Mouse (Mus musculus) lung, postnatal 0 days (tissue): Measurements from ENCODE around the gene Ttc24. TPM values are rescaled to one million over a fixed set of nuclear protein-coding genes. Genes with fewer than 3 reads are reported as not detected.

Source experiments
- ATAC-seq: fragments of 200-750 bp; cut with Nextera tagmentation; 2 replicates; pipeline ENCODE4 v1.8.0; 2017; ENCODE audit warnings: moderate library complexity
- DNase-seq: peaks from one replicate; pipeline ENCODE4 v3.0.0-alpha.2; 2016; ENCODE audit warnings: low spot score
- H3K27ac ChIP-seq: fragments of 300-500 bp; sonication (generic); 2 replicates; pipeline ENCODE4 v1.5.1; 2014; ENCODE audit warnings: antibody characterized with exemption, mild to moderate bottlenecking, low read length, mixed read lengths
- H3K27me3 ChIP-seq: fragments of 300-500 bp; sonication (generic); replicated peaks from 2 replicates; pipeline ENCODE4 v1.6.1; 2014; ENCODE audit warnings: low read length, mixed read lengths; ENCODE audit not compliant: insufficient read depth
- H3K36me3 ChIP-seq: fragments of 300-500 bp; sonication (generic); 2 replicates; pipeline ENCODE4 v1.6.1; 2014; ENCODE audit warnings: low read length, mixed read lengths; ENCODE audit not compliant: insufficient read depth
- H3K4me1 ChIP-seq: fragments of 300-500 bp; sonication (generic); 2 replicates; pipeline ENCODE4 v1.6.1; 2014; ENCODE audit warnings: antibody characterized with exemption, low read depth, low read length, mixed read lengths; ENCODE audit not compliant: insufficient read depth
- H3K4me2 ChIP-seq: fragments of 300-500 bp; sonication (generic); replicated peaks from 2 replicates; pipeline ENCODE4 v1.6.1; 2014; ENCODE audit warnings: low read depth, mild to moderate bottlenecking, low read length, moderate library complexity, mixed read lengths
- H3K4me3 ChIP-seq: fragments of 300-500 bp; sonication (generic); 2 replicates; pipeline ENCODE4 v1.5.1; 2014; ENCODE audit warnings: low read depth, low read length
- H3K9ac ChIP-seq: fragments of 300-500 bp; sonication (generic); replicated peaks from 2 replicates; pipeline ENCODE4 v1.6.1; 2014; ENCODE audit warnings: low read depth, mild to moderate bottlenecking
- H3K9me3 ChIP-seq: fragments of 300-500 bp; sonication (generic); 2 replicates; pipeline ENCODE4 v1.6.1; 2016; ENCODE audit warnings: low read length, mixed read lengths
- CTCF ChIP-seq: IDR thresholded peaks from 2 replicates; pipeline ENCODE4 v1.5.1; 2016; ENCODE audit warnings: antibody characterized with exemption, mild to moderate bottlenecking
- EP300 ChIP-seq: IDR thresholded peaks from 2 replicates; pipeline ENCODE4 v1.6.1; 2016; ENCODE audit warnings: antibody characterized with exemption, mild to moderate bottlenecking, control low read depth
- WGBS: fragments of 180-500 bp; shearing (Covaris S2); extraction: QIAGEN DNeasy Blood & Tissue Kit; methylation state at CpG from one replicate; pipeline ENCODE4 v1.1.7; 2014; 5-methylcytosine and 5-hydroxymethylcytosine counted together
- polyA plus RNA-seq: library from polyadenylated mRNA; unstranded; fragments of >200 nt; fragmentation: Nextera tagmentation; extraction: Ambion mirVana; gene quantifications from 2 replicates; pipeline ENCODE4 v1.2.1, GENCODE M21; 2015

Ttc24 gene
- polyA plus RNA-seq, 1 experiment from 2014 or later: not detected

DNA sequence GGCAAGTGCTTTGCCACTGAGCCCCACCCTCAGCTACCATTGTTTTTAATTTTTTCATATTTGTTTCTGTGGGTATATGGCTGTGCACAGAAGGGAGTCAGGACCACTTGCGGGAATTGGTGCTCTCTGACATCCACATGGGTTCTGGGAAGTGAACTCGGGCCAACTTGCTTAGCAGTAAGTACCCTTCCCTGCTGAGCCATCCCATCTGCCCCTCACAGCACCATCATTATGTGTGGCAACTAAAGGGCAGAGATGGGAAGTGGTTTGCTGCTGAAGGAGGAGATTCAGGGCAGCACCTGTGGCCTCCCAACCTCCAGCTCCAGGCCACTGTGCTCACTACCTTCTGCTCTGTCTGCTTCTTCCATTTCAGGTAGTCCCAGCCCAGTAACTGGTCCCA, 4.5 kb downstream of the Ttc24 start:
- H3K9me3 ChIP-seq: no peaks in the 10 kb centered on the region
- no peak overlapping the region for H3K4me3 ChIP-seq
- DNase-seq: no peak
- no peak for TF ChIP-seq EP300
- TF ChIP-seq CTCF: no peak
- no peak overlapping the region for H3K4me2 ChIP-seq
- H3K27ac ChIP-seq: no peak overlapping the region
- no peak for ATAC-seq
- 58% methylated on average over 2 of the region's 2 CpGs for WGBS
- H3K27me3 ChIP-seq: no peaks in the 10 kb centered on the region
- no peak overlapping the region for H3K9ac ChIP-seq
- no peaks in the 10 kb centered on the region for H3K4me1 ChIP-seq
- no peaks in the 10 kb centered on the region for H3K36me3 ChIP-seq

DNA sequence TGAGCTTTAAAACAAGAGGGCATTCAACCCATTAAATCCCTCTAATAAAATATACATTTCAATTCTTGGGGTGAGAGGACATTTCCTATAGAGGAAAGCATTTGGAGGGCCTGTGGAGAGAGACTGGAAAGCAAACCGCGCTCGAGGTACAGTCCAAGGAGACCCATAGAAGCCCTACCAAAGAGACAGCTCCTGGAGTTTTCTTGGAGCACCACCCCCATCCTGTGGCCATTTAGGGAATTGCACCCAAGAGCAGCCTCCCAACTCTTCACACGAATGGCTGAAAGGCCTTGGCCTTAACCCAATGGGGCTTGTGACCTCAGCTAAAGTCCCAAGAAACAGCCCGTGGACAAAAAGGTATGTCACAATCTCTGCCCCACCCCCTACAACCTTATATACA, 6.3 kb downstream of the Ttc24 start:
- H3K27ac ChIP-seq: no peak overlapping the region
- no peaks in the 10 kb centered on the region for H3K36me3 ChIP-seq
- TF ChIP-seq EP300 (no peak), CTCF (peak; percentile 97)
- ATAC-seq: peak; percentile 70
- peak; percentile 84 for DNase-seq
- H3K9ac ChIP-seq: no peak overlapping the region
- H3K27me3 ChIP-seq: no peaks in the 10 kb centered on the region
- H3K4me3 ChIP-seq: no peak overlapping the region
- WGBS: 2% methylated on average over 5 of the region's 5 CpGs
- H3K4me2 ChIP-seq: no peak overlapping the region
- H3K9me3 ChIP-seq: no peaks in the 10 kb centered on the region
- no peaks in the 10 kb centered on the region for H3K4me1 ChIP-seq

DNA sequence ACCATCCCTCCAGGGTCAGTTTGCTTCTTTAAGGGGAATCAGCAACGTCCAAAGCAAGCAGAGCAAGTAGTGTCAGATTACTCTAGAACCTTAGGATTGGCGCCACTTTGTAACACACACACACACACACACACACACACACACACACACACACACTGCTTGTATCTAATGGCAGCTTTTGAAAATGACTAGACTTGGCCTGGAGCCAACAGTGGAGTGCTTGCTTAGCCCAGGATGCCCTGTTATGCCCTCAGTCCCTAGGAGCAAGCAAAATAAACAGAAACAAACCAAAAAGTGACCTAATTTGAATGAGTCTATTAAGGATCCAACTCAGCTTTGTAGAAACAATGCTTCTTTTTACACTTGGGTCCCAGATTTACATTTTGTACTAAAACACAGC, 9.7 kb downstream of the Ttc24 start:
- 8% methylated on average over 2 of the region's 2 CpGs for WGBS
- Histone ChIP-seq H3K4me3 (no peak overlapping the region), H3K9ac (no peak overlapping the region), H3K4me2 (no peak overlapping the region), H3K4me1 (no peaks in the 10 kb centered on the region), H3K27me3 (no peaks in the 10 kb centered on the region), H3K36me3 (no peaks in the 10 kb centered on the region), H3K9me3 (no peaks in the 10 kb centered on the region), H3K27ac (no peak overlapping the region)
- ATAC-seq (peak; percentile 61), DNase-seq (peak; percentile 68)
- TF ChIP-seq CTCF: no peak
- TF ChIP-seq EP300: no peak

DNA sequence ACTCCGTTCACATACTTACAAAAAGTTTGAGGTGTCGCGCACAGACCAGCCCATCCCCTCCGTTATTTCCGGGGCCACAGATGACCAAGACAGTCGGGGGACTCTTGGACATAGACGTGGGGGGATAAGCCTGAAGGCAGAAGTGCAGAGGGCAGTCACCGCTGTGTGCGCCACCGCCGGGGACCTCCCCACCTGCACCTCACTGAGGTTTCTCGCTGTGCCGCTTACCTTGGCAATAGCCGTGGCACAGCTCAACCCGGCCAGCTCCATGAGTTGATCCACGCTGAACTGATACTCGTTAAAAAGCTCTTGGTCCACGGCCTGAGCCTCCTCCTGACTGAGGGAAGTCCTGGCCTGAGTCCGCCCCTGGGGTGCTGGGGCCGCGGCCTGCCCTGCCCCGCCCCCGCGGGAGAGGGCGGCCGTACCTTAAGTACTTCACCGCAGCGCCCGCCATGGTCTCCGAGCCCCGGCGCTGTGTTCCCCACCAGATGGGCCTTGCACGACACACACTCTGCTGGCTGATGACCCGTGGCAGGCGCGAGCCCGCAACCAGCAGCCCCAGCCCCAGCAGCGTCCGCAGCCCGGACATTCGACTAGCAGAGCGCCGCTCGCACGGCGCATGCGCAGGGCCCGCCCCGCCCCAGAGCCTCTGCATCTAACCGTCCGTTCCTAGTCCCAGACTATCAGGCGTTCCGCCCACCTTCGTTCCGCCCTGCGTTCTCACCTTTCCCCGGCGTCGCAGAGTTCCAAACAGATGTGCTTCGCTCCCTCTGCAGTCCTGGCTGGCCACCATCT, 20.0 kb downstream of the Ttc24 start, which contains the start of gene Naxe:
Gene Naxe (minus strand): TSS at position 594 of the 795 bp plus-strand sequence.
- Histone ChIP-seq H3K4me1 (peaks cover 9% of the 10 kb centered on the region), H3K4me3 (peak within 1 kb of the TSS; percentile 83), H3K9ac (peak within 1 kb of the TSS; percentile 74), H3K9me3 (no peaks in the 10 kb centered on the region), H3K27ac (peak within 1 kb of the TSS; percentile 68; the same call in 1 of the 2 replicates), H3K4me2 (peak within 1 kb of the TSS; percentile 88), H3K27me3 (no peaks in the 10 kb centered on the region), H3K36me3 (no peaks in the 10 kb centered on the region)
- peak; percentile 8; the same call in 1 of the 2 replicates for TF ChIP-seq CTCF
- no peak for TF ChIP-seq EP300
- ATAC-seq (peak; percentile 97), DNase-seq (peak; percentile 94)
- WGBS: 2% methylated on average over 41 of the region's 60 CpGs

DNA sequence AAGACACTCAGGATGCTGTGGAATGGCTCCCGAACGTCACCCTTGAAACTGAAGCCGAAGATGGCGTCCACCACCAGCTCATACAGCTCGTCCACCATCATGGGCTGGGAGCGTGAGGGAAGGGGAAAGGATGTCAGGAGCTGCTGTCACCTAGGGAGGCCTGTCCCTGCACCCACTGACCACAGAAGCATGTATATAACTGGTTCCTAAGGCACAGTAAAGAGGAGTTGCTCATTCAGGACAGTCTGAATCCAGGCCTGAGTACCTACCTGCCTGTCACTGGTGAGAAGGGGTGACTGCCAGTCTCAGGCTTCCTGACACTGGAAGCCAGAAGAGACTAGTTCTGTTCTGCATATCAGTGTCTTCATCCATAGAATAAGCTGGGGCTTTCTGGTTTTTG, 21.1 kb downstream of the Ttc24 start:
- Histone ChIP-seq H3K36me3 (no peaks in the 10 kb centered on the region), H3K4me2 (no peak overlapping the region), H3K4me1 (peaks cover 9% of the 10 kb centered on the region), H3K27me3 (no peaks in the 10 kb centered on the region), H3K27ac (no peak overlapping the region), H3K4me3 (no peak overlapping the region), H3K9ac (peak overlapping the region; percentile 74; the same call in 1 of the 2 replicates), H3K9me3 (no peaks in the 10 kb centered on the region)
- TF ChIP-seq EP300: no peak
- no peak for TF ChIP-seq CTCF
- no peak for ATAC-seq
- DNase-seq: no peak
- WGBS: 82% methylated on average over 6 of the region's 6 CpGs

DNA sequence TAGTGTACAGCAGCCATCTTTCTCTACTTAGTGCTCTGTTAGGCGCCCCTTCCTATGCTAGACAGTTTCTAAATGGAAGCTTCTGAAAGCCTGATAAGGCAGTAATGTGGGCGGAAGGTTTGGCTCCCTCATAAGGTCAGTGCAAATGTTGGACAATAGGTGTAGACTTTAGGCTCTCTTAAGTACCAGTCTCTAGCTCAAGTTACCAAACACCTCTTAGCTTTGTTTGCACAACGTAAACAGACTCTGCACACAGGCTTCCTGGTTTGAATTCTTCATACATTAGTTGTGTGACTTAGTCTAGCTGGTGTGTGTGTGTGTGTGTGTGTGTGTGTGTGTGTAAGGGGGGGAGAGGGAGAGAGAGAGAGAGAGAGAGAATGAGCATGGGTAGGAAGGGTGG, 28.6 kb downstream of the Ttc24 start:
- ATAC-seq (peak; percentile 97), DNase-seq (peak; percentile 94)
- H3K36me3 ChIP-seq: no peaks in the 10 kb centered on the region
- no peak overlapping the region for H3K9ac ChIP-seq
- peak overlapping the region; percentile 38; the same call in 1 of the 2 replicates for H3K27ac ChIP-seq
- no peak overlapping the region for H3K4me2 ChIP-seq
- WGBS: 29% methylated on average over 3 of the region's 3 CpGs
- H3K4me3 ChIP-seq: no peak overlapping the region
- TF ChIP-seq CTCF (peak; percentile 29), EP300 (peak; percentile 74)
- H3K27me3 ChIP-seq: no peaks in the 10 kb centered on the region
- H3K9me3 ChIP-seq: no peaks in the 10 kb centered on the region
- H3K4me1 ChIP-seq: no peaks in the 10 kb centered on the region
